Mouse (Mus musculus) cerebellum, adult 2 months (tissue): ENCODE data around the gene Sox8.

Source experiments
- CTCF ChIP-seq: fragments of 200-500 bp; IDR thresholded peaks from 2 replicates; pipeline ENCODE4 v1.5.1; 2011; ENCODE audit warnings: low read depth, mild to moderate bottlenecking, control low read depth, low read length, moderate library complexity, borderline replicate concordance; ENCODE audit not compliant: insufficient read depth
- POLR2A ChIP-seq: fragments of 200-500 bp; IDR thresholded peaks from 2 replicates; pipeline ENCODE4 v1.6.1; 2011; ENCODE audit warnings: low read length, control low read depth, borderline replicate concordance; ENCODE audit not compliant: insufficient read depth

- TF ChIP-seq CTCF (no peak), POLR2A (no peak)
Observed at GRCm38 (mm10) chr17:25577702-25578101, 7.2 kb upstream of the Sox8 start.
